Mouse (Mus musculus): Measurements from ENCODE around the gene Evi5.

Evi5 gene

GRCm38 (mm10) chr5:107738296-107738695 is 136.6 kb downstream of the Evi5 start:
- no peak for DNase-seq

GRCm38 (mm10) chr5:107736171-107736570 is 138.7 kb downstream of the Evi5 start:
- no peak for DNase-seq

- no peak for DNase-seq
Observed at GRCm38 (mm10) chr5:107731844-107732243, 143.1 kb downstream of the Evi5 start.

- no peak for DNase-seq
Observed at GRCm38 (mm10) chr5:107731408-107731807, 143.5 kb downstream of the Evi5 start.

- no peak for DNase-seq
Observed at GRCm38 (mm10) chr5:107727007-107727402, 147.9 kb downstream of the Evi5 start.

GRCm38 (mm10) chr5:107726281-107727006 is 148.5 kb downstream of the Evi5 start:
- DNase-seq: no peak

- no peak for DNase-seq
Observed at GRCm38 (mm10) chr5:107725435-107726261, 149.3 kb downstream of the Evi5 start, which contains the start of gene Gfi1. Gfi1 (minus strand) TSS chr5:107726036.

GRCm38 (mm10) chr5:107724661-107725434 is 150.1 kb downstream of the Evi5 start:
- DNase-seq: no peak

GRCm38 (mm10) chr5:107723541-107724511 is 151.1 kb downstream of the Evi5 start:
- DNase-seq: no peak

GRCm38 (mm10) chr5:107722661-107723532 is 152.0 kb downstream of the Evi5 start:
- no peak for DNase-seq

- no peak for DNase-seq
Observed at GRCm38 (mm10) chr5:107721638-107722011, 153.3 kb downstream of the Evi5 start.

GRCm38 (mm10) chr5:107720991-107721637 is 153.8 kb downstream of the Evi5 start:
- no peak for DNase-seq

GRCm38 (mm10) chr5:107720511-107720910 is 154.4 kb downstream of the Evi5 start:
- no peak for DNase-seq

GRCm38 (mm10) chr5:107719786-107720185 is 155.1 kb downstream of the Evi5 start:
- no peak for DNase-seq

- DNase-seq: no peak
Observed at GRCm38 (mm10) chr5:107719209-107719608, 155.7 kb downstream of the Evi5 start.

GRCm38 (mm10) chr5:107717871-107718361 is 157.0 kb downstream of the Evi5 start:
- DNase-seq: no peak

- no peak for DNase-seq
Observed at GRCm38 (mm10) chr5:107711689-107712088, 163.2 kb downstream of the Evi5 start.

GRCm38 (mm10) chr5:107708124-107708797 is 166.6 kb downstream of the Evi5 start:
- no peak for DNase-seq

- DNase-seq: no peak
Observed at GRCm38 (mm10) chr5:107706262-107706661, 168.6 kb downstream of the Evi5 start.

- no peak for DNase-seq
Observed at GRCm38 (mm10) chr5:107705756-107706155, 169.2 kb downstream of the Evi5 start.

All from cerebellum, adult 11-12 months (tissue).